Mouse (Mus musculus): Measurements from ENCODE around the gene Zbtb8a. TPM values are rescaled to one million over a fixed set of nuclear protein-coding genes. Genes with fewer than 3 reads are reported as not detected.
"Not testable (repeated sequence)": the region's sequence is repeated elsewhere in the genome, so short reads cannot be mapped to it uniquely, and the experiment has no call there.

The Zbtb8a gene
- total RNA-seq (2021) = 1 to 10 TPM; 4.7 to 6.5 TPM

GRCm38 (mm10) chr4:129377601-129378390, at the start of gene Zbtb8a:
Zbtb8a (minus strand) TSS chr4:129378116.
- intact Hi-C loops (cut with DNase I) = no loop called here
- peak; percentile 39 to 49 for DNase-seq (ENCODE audit: low spot score in 2 of 2)

GRCm38 (mm10) chr4:129418321-129418720, 40.4 kb upstream of the Zbtb8a start:
- intact Hi-C loops (cut with DNase I) = no loop called here
- DNase-seq (ENCODE audit: low spot score in 2 of 2) = no peak

GRCm38 (mm10) chr4:129416478-129416877, 38.6 kb upstream of the Zbtb8a start:
- intact Hi-C loops (cut with DNase I) = no loop called here
- no peak for DNase-seq (ENCODE audit: low spot score in 2 of 2)

GRCm38 (mm10) chr4:129415892-129416291, 38.0 kb upstream of the Zbtb8a start:
- intact Hi-C loops (cut with DNase I) = no loop called here
- DNase-seq (ENCODE audit: low spot score in 2 of 2) = no peak

GRCm38 (mm10) chr4:129410991-129411390, 33.1 kb upstream of the Zbtb8a start:
- DNase-seq (ENCODE audit: low spot score in 2 of 2) = no peak
- intact Hi-C loops (cut with DNase I) = no loop called here

- intact Hi-C loops (cut with DNase I) = not testable (repeated sequence)
Measured at GRCm38 (mm10) chr4:129410532-129410931, 32.6 kb upstream of the Zbtb8a start.

GRCm38 (mm10) chr4:129406447-129406846, 28.5 kb upstream of the Zbtb8a start:
- intact Hi-C loops (cut with DNase I) = no loop called here
- peak; percentile 10 to 17 for DNase-seq (ENCODE audit: low spot score in 2 of 2)

More at GRCm38 (mm10) chr4:129410532-129410931, 32.6 kb upstream of the Zbtb8a start:
- DNase-seq (ENCODE audit: low spot score in 2 of 2) = not testable (repeated sequence)

- intact Hi-C loops (cut with DNase I) = no loop called here
Measured at GRCm38 (mm10) chr4:129399813-129400212, 21.9 kb upstream of the Zbtb8a start.

GRCm38 (mm10) chr4:129396960-129397359, 19.0 kb upstream of the Zbtb8a start:
- no peak for DNase-seq (ENCODE audit: low spot score in 2 of 2)
- intact Hi-C loops (cut with DNase I) = no loop called here

More at GRCm38 (mm10) chr4:129399813-129400212, 21.9 kb upstream of the Zbtb8a start:
- DNase-seq (ENCODE audit: low spot score in 2 of 2) = no peak

- intact Hi-C loops (cut with DNase I) = no loop called here
- no peak for DNase-seq (ENCODE audit: low spot score in 2 of 2)
Measured at GRCm38 (mm10) chr4:129394089-129394870, 16.4 kb upstream of the Zbtb8a start.

- intact Hi-C loops (cut with DNase I) = no loop called here
Measured at GRCm38 (mm10) chr4:129390936-129391557, 13.1 kb upstream of the Zbtb8a start.

GRCm38 (mm10) chr4:129390216-129390743, 12.4 kb upstream of the Zbtb8a start:
- no peak for DNase-seq (ENCODE audit: low spot score in 2 of 2)
- intact Hi-C loops (cut with DNase I) = no loop called here

More at GRCm38 (mm10) chr4:129390936-129391557, 13.1 kb upstream of the Zbtb8a start:
- no peak for DNase-seq (ENCODE audit: low spot score in 2 of 2)

- intact Hi-C loops (cut with DNase I) = no loop called here
- no peak for DNase-seq (ENCODE audit: low spot score in 2 of 2)
Measured at GRCm38 (mm10) chr4:129388404-129388803, 10.5 kb upstream of the Zbtb8a start.

GRCm38 (mm10) chr4:129386989-129387388, 9.1 kb upstream of the Zbtb8a start:
- DNase-seq (ENCODE audit: low spot score in 2 of 2) = no peak
- intact Hi-C loops (cut with DNase I) = no loop called here

- intact Hi-C loops (cut with DNase I) = no loop called here
- DNase-seq (ENCODE audit: low spot score in 2 of 2) = no peak
Measured at GRCm38 (mm10) chr4:129386269-129386946, 8.5 kb upstream of the Zbtb8a start.

- intact Hi-C loops (cut with DNase I) = no loop called here
- DNase-seq (ENCODE audit: low spot score in 2 of 2) = no peak
Measured at GRCm38 (mm10) chr4:129385685-129386084, 7.8 kb upstream of the Zbtb8a start.

- intact Hi-C loops (cut with DNase I) = no loop called here
- DNase-seq (ENCODE audit: low spot score in 2 of 2) = no peak
Measured at GRCm38 (mm10) chr4:129384440-129384839, 6.5 kb upstream of the Zbtb8a start.

GRCm38 (mm10) chr4:129383586-129383985, 5.7 kb upstream of the Zbtb8a start:
- no peak for DNase-seq (ENCODE audit: low spot score in 2 of 2)
- intact Hi-C loops (cut with DNase I) = no loop called here

- DNase-seq (ENCODE audit: low spot score in 2 of 2) = no peak
- intact Hi-C loops (cut with DNase I) = no loop called here
Measured at GRCm38 (mm10) chr4:129382488-129382887, 4.6 kb upstream of the Zbtb8a start.
